Mouse (Mus musculus) ES-Bruce4 (cell line): ENCODE measurements around the gene Dab2ip.

Experiments
- CTCF ChIP-seq: IDR thresholded peaks from one replicate; pipeline ENCODE4 v1.8.1; 2011; ENCODE audit warnings: low read depth, low read length
- POLR2A ChIP-seq: IDR thresholded peaks from one replicate; pipeline ENCODE4 v1.8.1; 2011; ENCODE audit warnings: low read length; ENCODE audit not compliant: insufficient read depth

GRCm38 (mm10) chr2:35509343-35509667 is 48.8 kb upstream of the Dab2ip start:
- TF ChIP-seq CTCF = no peak
- no peak for TF ChIP-seq POLR2A
